Mouse (Mus musculus): Measurements from ENCODE around the gene Junb. TPM values are rescaled to one million over a fixed set of nuclear protein-coding genes. Genes with fewer than 3 reads are reported as not detected.
A peak's percentile ranks its signal among the peaks of the same experiment; 100 is the strongest.

The Junb gene
- polyA plus RNA-seq, 1 experiment from 2014 or later: 7.5 TPM

- no peak overlapping the region for H3K9ac ChIP-seq
Observed at GRCm38 (mm10) chr8:84967532-84968304, 10.8 kb downstream of the Junb start.

DNA sequence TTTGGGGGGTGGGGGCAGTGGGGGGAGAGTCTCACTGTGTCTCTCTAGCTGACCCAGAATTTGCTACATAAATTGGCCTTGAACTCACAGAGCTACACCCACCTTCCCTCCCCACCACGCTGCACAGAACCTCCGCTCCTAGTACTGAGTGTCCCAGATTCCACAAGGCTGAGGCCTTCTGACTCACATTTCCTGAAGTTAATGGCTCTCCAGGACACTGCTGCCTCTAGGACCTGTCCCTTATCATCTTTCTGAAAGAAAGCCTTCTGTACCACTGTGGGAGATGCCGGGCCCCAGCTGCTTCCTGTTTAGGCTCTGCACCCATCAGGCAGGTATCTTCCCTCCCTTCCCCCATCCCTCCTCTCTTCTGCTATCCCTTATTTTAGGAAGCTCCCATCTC is 11.9 kb downstream of the Junb start:
- no peaks in the 10 kb centered on the region for H3K9me3 ChIP-seq
- peak overlapping the region; percentile 95 for H3K4me2 ChIP-seq
- H3K4me3 ChIP-seq: peak overlapping the region; percentile 68; the same call in 1 of the 2 replicates
- H3K27me3 ChIP-seq: no peaks in the 10 kb centered on the region
- WGBS: 46% methylated on average over 3 of the region's 3 CpGs
- no peak for ATAC-seq (ENCODE audit: low read depth)
- H3K4me1 ChIP-seq (replicated peaks): peaks cover 49% of the 10 kb centered on the region
- H3K36me3 ChIP-seq: peaks cover 8% of the 10 kb centered on the region
- H3K27ac ChIP-seq (replicated peaks): peak overlapping the region; percentile 79
- H3K9ac ChIP-seq: no peak overlapping the region

More at GRCm38 (mm10) chr8:84967532-84968304, 10.8 kb downstream of the Junb start:
- Histone ChIP-seq H3K4me1 (replicated peaks) (peaks cover 58% of the 10 kb centered on the region), H3K9me3 (no peaks in the 10 kb centered on the region), H3K27me3 (no peaks in the 10 kb centered on the region), H3K4me2 (no peak overlapping the region), H3K4me3 (0 out of 2 replicates have a peak overlapping the region, but pooled peaks have one; percentile 1), H3K36me3 (peaks cover 19% of the 10 kb centered on the region), H3K27ac (replicated peaks) (no peak overlapping the region)
- 92% methylated on average over 13 of the region's 13 CpGs for WGBS
- ATAC-seq (ENCODE audit: low read depth): no peak

GRCm38 (mm10) chr8:84965731-84966291 is 12.7 kb downstream of the Junb start:
- ATAC-seq (ENCODE audit: low read depth): peak; percentile 79
- H3K4me1 ChIP-seq (replicated peaks): peaks cover 41% of the 10 kb centered on the region
- under 1% methylated on average over 41 of the region's 41 CpGs for WGBS
- no peaks in the 10 kb centered on the region for H3K9me3 ChIP-seq
- H3K36me3 ChIP-seq: peaks cover under 1% of the 10 kb centered on the region; the same call in 1 of the 2 replicates
- peak overlapping the region; percentile 79 for H3K27ac ChIP-seq (replicated peaks)
- H3K27me3 ChIP-seq: no peaks in the 10 kb centered on the region
- H3K4me2 ChIP-seq: peak overlapping the region; percentile 95
- peak overlapping the region; percentile 68 for H3K4me3 ChIP-seq
- peak overlapping the region; percentile 80 for H3K9ac ChIP-seq

DNA sequence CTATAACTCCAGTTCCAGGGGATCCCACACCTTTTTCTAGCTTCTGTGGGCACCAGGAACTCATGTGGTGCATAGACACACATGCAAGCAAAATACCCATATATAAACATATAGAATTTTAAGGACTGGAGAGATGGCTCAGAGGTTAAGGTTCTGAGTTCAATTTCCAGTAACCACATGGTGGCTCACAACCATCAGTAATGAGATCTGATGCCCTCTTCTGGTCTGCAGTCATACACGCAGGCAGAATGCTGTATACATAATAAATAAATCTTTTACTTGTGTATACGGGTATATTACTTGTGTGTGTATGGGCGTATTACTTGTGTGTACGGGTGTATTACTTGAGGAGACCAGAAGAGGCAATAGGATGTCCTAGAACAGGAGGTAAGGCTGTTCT is 14.6 kb downstream of the Junb start:
- Histone ChIP-seq H3K4me1 (replicated peaks) (peaks cover 34% of the 10 kb centered on the region), H3K27ac (replicated peaks) (no peak overlapping the region), H3K9ac (no peak overlapping the region), H3K9me3 (no peaks in the 10 kb centered on the region), H3K4me3 (no peak overlapping the region), H3K4me2 (no peak overlapping the region), H3K36me3 (peaks cover 9% of the 10 kb centered on the region), H3K27me3 (no peaks in the 10 kb centered on the region)
- WGBS: 87% methylated on average over 4 of the region's 4 CpGs
- no peak for ATAC-seq (ENCODE audit: low read depth)

DNA sequence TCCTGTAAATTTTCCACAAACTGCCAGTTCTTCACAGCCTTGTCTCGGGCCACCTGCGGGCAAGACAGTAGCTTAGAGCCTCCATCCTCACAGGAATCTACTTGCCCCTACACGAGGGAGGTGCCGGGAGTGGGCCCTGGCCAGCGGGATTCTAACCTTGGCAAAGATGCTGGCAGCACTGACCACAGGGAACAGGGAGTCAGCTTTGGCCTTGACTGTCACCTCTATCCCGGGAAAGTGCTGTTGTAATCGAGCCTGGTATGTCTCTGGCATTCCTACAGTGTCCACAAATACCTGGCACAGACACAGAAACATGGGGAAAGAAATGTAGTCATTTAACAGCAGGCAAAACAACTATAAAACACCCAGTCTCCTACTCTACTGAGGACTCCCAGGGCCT is 18.7 kb downstream of the Junb start:
- no peak overlapping the region for H3K4me3 ChIP-seq
- H3K27ac ChIP-seq (replicated peaks): no peak overlapping the region
- H3K9ac ChIP-seq: no peak overlapping the region
- H3K36me3 ChIP-seq: peaks cover 28% of the 10 kb centered on the region
- H3K27me3 ChIP-seq: no peaks in the 10 kb centered on the region
- H3K4me1 ChIP-seq (replicated peaks): peaks cover 1% of the 10 kb centered on the region
- ATAC-seq (ENCODE audit: low read depth): no peak
- no peaks in the 10 kb centered on the region for H3K9me3 ChIP-seq
- H3K4me2 ChIP-seq: no peak overlapping the region
- 96% methylated on average over 7 of the region's 7 CpGs for WGBS

- no peaks in the 10 kb centered on the region for H3K9me3 ChIP-seq
- WGBS: 38% methylated on average over 2 of the region's 2 CpGs
- H3K27me3 ChIP-seq: peaks cover 22% of the 10 kb centered on the region
- H3K36me3 ChIP-seq: peaks cover 28% of the 10 kb centered on the region
- H3K4me2 ChIP-seq: no peak overlapping the region
- no peak overlapping the region for H3K9ac ChIP-seq
- H3K27ac ChIP-seq (replicated peaks): no peak overlapping the region
- no peaks in the 10 kb centered on the region for H3K4me1 ChIP-seq (replicated peaks)
- no peak overlapping the region for H3K4me3 ChIP-seq
- ATAC-seq (ENCODE audit: low read depth): 0 out of 2 replicates have a peak, but pooled peaks have one; percentile 25
Observed at GRCm38 (mm10) chr8:84956768-84957167, 21.8 kb downstream of the Junb start.

DNA sequence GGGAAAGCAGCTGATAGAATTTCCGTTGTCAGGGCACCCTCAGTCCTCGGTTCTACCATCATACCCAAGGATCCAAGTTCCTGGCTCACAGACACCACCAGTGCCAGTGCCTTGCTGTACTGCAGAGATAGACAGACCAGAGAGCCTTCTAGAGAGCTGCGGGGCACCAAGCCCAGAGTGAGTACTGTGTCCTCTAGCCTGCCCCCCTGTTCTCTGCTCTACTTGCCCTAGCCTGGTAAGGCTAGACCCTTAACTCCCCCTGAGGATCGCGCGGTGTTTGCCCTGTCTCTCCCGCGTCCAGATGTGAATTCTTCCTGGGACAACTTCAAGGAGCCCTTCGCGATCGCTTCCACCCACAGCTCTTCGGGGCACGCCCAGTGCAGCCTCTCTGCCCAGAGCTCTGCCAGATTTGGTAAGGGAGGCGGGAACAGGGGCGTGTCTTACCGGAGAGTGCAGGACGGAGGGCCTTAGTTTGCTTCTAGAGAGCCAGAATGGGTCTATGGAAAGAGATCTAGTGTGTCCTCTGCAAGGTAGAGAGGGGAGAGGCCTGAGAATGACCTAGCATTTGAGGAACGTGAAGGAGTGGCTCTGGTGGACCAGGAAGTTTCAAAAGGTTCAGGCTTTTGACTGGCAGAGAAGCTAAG is 25.8 kb downstream of the Junb start:
- no peaks in the 10 kb centered on the region for H3K9me3 ChIP-seq
- no peak overlapping the region for H3K27ac ChIP-seq (replicated peaks)
- H3K36me3 ChIP-seq: peaks cover 13% of the 10 kb centered on the region
- no peak for ATAC-seq (ENCODE audit: low read depth)
- WGBS: 9% methylated on average over 18 of the region's 18 CpGs
- H3K9ac ChIP-seq: no peak overlapping the region
- H3K4me1 ChIP-seq (replicated peaks): no peaks in the 10 kb centered on the region
- no peak overlapping the region for H3K4me3 ChIP-seq
- H3K27me3 ChIP-seq: peaks cover 57% of the 10 kb centered on the region
- no peak overlapping the region for H3K4me2 ChIP-seq

DNA sequence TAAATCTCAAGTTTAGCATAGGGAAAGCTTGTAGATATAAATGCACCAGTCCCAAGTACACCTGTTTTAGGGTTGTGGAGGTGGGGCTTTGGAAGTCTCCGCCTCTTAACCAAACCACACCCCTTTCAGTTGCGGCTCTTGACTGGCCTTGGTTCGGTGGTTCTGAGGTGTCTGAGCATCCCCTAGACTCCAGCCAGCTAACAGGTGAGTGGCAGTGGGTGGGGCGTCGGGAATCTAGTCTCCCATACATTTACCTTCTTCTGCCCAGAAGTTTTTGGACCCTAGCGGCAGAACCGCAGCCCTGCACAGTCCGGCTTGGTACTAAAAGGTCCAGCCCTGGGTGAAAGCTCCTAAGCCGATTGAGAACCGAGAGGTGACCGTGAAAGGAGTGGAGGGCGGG is 28.8 kb downstream of the Junb start:
- Histone ChIP-seq H3K4me1 (replicated peaks) (peaks cover 27% of the 10 kb centered on the region), H3K27ac (replicated peaks) (no peak overlapping the region), H3K36me3 (no peaks in the 10 kb centered on the region), H3K9me3 (no peaks in the 10 kb centered on the region), H3K4me3 (no peak overlapping the region), H3K4me2 (no peak overlapping the region), H3K27me3 (peaks cover 83% of the 10 kb centered on the region), H3K9ac (no peak overlapping the region)
- 18% methylated on average over 12 of the region's 12 CpGs for WGBS
- no peak for ATAC-seq (ENCODE audit: low read depth)

- H3K4me1 ChIP-seq (replicated peaks): peaks cover 37% of the 10 kb centered on the region
- ATAC-seq (ENCODE audit: low read depth): no peak
- H3K27me3 ChIP-seq: peaks cover 82% of the 10 kb centered on the region
- 0 out of 2 replicates have a peak overlapping the region, but pooled peaks have one; percentile 73 for H3K9ac ChIP-seq
- peak overlapping the region; percentile 67 for H3K4me2 ChIP-seq
- no peaks in the 10 kb centered on the region for H3K9me3 ChIP-seq
- WGBS: 17% methylated on average over 9 of the region's 9 CpGs
- no peak overlapping the region for H3K27ac ChIP-seq (replicated peaks)
- H3K4me3 ChIP-seq: peak overlapping the region; percentile 56; the same call in 1 of the 2 replicates
- no peaks in the 10 kb centered on the region for H3K36me3 ChIP-seq
Observed at GRCm38 (mm10) chr8:84947241-84947545, 31.3 kb downstream of the Junb start.

GRCm38 (mm10) chr8:84946528-84947240 is 31.8 kb downstream of the Junb start, which contains the start of gene Rtbdn:
Gene Rtbdn (plus strand): TSS chr8:84946991.
- H3K27ac ChIP-seq (replicated peaks): peak within 1 kb of the TSS; percentile 73
- 7% methylated on average over 17 of the region's 17 CpGs for WGBS
- H3K4me3 ChIP-seq: peak within 1 kb of the TSS; percentile 56
- no peaks in the 10 kb centered on the region for H3K36me3 ChIP-seq
- no peaks in the 10 kb centered on the region for H3K9me3 ChIP-seq
- H3K27me3 ChIP-seq: peaks cover 80% of the 10 kb centered on the region
- ATAC-seq (ENCODE audit: low read depth): peak; percentile 28; the same call in 1 of the 2 replicates
- peaks cover 37% of the 10 kb centered on the region for H3K4me1 ChIP-seq (replicated peaks)
- peak within 1 kb of the TSS; percentile 73 for H3K9ac ChIP-seq
- H3K4me2 ChIP-seq: peak within 1 kb of the TSS; percentile 67

GRCm38 (mm10) chr8:84945633-84946527 is 32.6 kb downstream of the Junb start:
- ATAC-seq (ENCODE audit: low read depth): peak; percentile 75
- peaks cover 37% of the 10 kb centered on the region for H3K4me1 ChIP-seq (replicated peaks)
- no peaks in the 10 kb centered on the region for H3K36me3 ChIP-seq
- peak overlapping the region; percentile 56 for H3K4me3 ChIP-seq
- peak overlapping the region; percentile 73 for H3K9ac ChIP-seq
- H3K27me3 ChIP-seq: peaks cover 77% of the 10 kb centered on the region
- peak overlapping the region; percentile 73 for H3K27ac ChIP-seq (replicated peaks)
- peak overlapping the region; percentile 67 for H3K4me2 ChIP-seq
- 0% methylated on average over 34 of the region's 67 CpGs for WGBS
- no peaks in the 10 kb centered on the region for H3K9me3 ChIP-seq
